Mouse (Mus musculus) hindbrain, embryonic 12.5 days (tissue): ENCODE measurements around the gene Aff1. TPM values are rescaled to one million over a fixed set of nuclear protein-coding genes. Genes with fewer than 3 reads are reported as not detected.

Experiments
- ATAC-seq: fragments of 200-750 bp; cut with Nextera tagmentation; 2 replicates; pipeline ENCODE4 v1.8.0; 2017; ENCODE audit warnings: moderate TSS enrichment; ENCODE audit not compliant: low FRiP score
- H3K27ac ChIP-seq: fragments of 300-500 bp; sonication (generic); 2 replicates; pipeline ENCODE4 v1.5.1; 2016; ENCODE audit warnings: mild to moderate bottlenecking
- H3K27me3 ChIP-seq: fragments of 300-500 bp; sonication (generic); 2 replicates; pipeline ENCODE4 v1.6.1; 2016; ENCODE audit warnings: mild to moderate bottlenecking
- H3K36me3 ChIP-seq: fragments of 300-500 bp; sonication (generic); 2 replicates; pipeline ENCODE4 v1.6.1; 2016; ENCODE audit warnings: mild to moderate bottlenecking
- H3K4me1 ChIP-seq: fragments of 300-500 bp; sonication (generic); 2 replicates; pipeline ENCODE4 v1.6.1; 2016
- H3K4me2 ChIP-seq: fragments of 300-500 bp; sonication (generic); replicated peaks from 2 replicates; pipeline ENCODE4 v1.6.1; 2016; ENCODE audit warnings: mild to moderate bottlenecking
- H3K4me3 ChIP-seq: fragments of 300-500 bp; sonication (generic); 2 replicates; pipeline ENCODE4 v1.5.1; 2016; ENCODE audit warnings: mild to moderate bottlenecking
- H3K9ac ChIP-seq: fragments of 300-500 bp; sonication (generic); 2 replicates; pipeline ENCODE4 v1.6.1; 2016; ENCODE audit warnings: mild to moderate bottlenecking, moderate library complexity
- H3K9me3 ChIP-seq: fragments of 300-500 bp; sonication (generic); replicated peaks from 2 replicates; pipeline ENCODE4 v1.6.1; 2016; ENCODE audit warnings: mild to moderate bottlenecking
- WGBS: fragments of 180-500 bp; shearing (Covaris S2); methylation state at CpG from one replicate; pipeline ENCODE4 v1.1.7; 2016; 5-methylcytosine and 5-hydroxymethylcytosine counted together
- polyA plus RNA-seq: library from polyadenylated mRNA; unstranded; fragments of >200 nt; fragmentation: Nextera tagmentation; extraction: Ambion mirVana; gene quantifications from 2 replicates; pipeline ENCODE4 v1.2.1, GENCODE M21; 2016

The Aff1 gene
- polyA plus RNA-seq, 1 experiment from 2014 or later, result 5.4 TPM

DNA sequence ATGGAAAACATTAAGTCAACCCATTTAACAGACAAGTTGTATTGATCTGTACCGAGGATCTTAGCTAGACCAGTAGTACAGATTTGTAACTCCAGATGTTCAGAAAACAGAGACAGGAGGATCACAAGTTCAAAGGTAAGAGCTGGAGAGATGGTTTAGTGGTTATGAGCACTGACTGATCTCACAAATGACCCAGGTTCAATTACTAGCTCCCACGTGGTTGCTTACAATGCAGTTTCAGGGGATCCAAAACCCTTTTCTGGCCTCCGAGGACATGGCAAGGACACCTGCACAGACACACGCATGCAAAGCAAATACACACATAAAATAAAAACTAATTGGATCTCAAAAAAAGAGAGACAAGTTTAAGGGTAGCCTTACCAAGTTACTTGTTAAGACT, 6.4 kb downstream of the Aff1 start:
- H3K4me1 ChIP-seq, result peaks cover 8% of the 10 kb centered on the region
- H3K4me2 ChIP-seq, result no peak overlapping the region
- no peak overlapping the region for H3K9ac ChIP-seq
- H3K4me3 ChIP-seq, result no peak overlapping the region
- H3K9me3 ChIP-seq, result no peaks in the 10 kb centered on the region
- WGBS, result 84% methylated on average over 4 of the region's 4 CpGs
- no peak overlapping the region for H3K27ac ChIP-seq
- no peak for ATAC-seq
- H3K27me3 ChIP-seq, result peaks cover 10% of the 10 kb centered on the region
- H3K36me3 ChIP-seq, result no peaks in the 10 kb centered on the region

GRCm38 (mm10) chr5:103699537-103699936, 7.4 kb downstream of the Aff1 start:
- Histone ChIP-seq H3K27me3 (peaks cover under 1% of the 10 kb centered on the region), H3K9me3 (no peaks in the 10 kb centered on the region), H3K4me2 (no peak overlapping the region), H3K9ac (no peak overlapping the region), H3K36me3 (no peaks in the 10 kb centered on the region), H3K27ac (no peak overlapping the region), H3K4me3 (no peak overlapping the region), H3K4me1 (peaks cover 6% of the 10 kb centered on the region)
- WGBS, result 61% methylated on average over 4 of the region's 4 CpGs
- no peak for ATAC-seq

GRCm38 (mm10) chr5:103700661-103701060, 8.5 kb downstream of the Aff1 start:
- H3K9me3 ChIP-seq, result no peaks in the 10 kb centered on the region
- WGBS, result 73% methylated on average over 2 of the region's 2 CpGs
- H3K4me1 ChIP-seq, result peaks cover 6% of the 10 kb centered on the region
- ATAC-seq, result no peak
- no peaks in the 10 kb centered on the region for H3K27me3 ChIP-seq
- no peaks in the 10 kb centered on the region for H3K36me3 ChIP-seq
- no peak overlapping the region for H3K4me3 ChIP-seq
- no peak overlapping the region for H3K27ac ChIP-seq
- no peak overlapping the region for H3K4me2 ChIP-seq
- no peak overlapping the region for H3K9ac ChIP-seq

DNA sequence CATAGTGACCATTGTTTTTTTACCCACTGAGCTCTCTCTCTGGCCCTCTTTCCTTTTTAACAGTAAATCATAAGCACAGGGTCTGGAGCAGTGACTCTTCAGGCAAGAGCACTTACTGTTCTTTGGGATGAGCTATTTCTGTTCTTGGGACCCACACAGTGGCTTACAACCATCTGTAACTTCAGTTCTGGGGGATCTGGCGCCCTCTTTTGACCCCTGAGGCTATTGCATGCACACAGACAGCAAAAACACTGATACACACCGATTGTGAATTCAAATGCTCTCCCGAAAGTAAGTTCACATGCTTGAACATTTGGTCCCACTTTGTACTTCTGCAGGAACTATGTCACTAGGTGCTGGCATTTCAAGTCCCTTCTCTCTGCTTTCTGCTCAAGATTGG, 9.3 kb downstream of the Aff1 start:
- no peak overlapping the region for H3K4me3 ChIP-seq
- no peaks in the 10 kb centered on the region for H3K27me3 ChIP-seq
- no peak for ATAC-seq
- H3K27ac ChIP-seq, result no peak overlapping the region
- H3K4me2 ChIP-seq, result no peak overlapping the region
- H3K9ac ChIP-seq, result no peak overlapping the region
- 71% methylated on average over 3 of the region's 3 CpGs for WGBS
- peaks cover 6% of the 10 kb centered on the region for H3K4me1 ChIP-seq
- H3K36me3 ChIP-seq, result no peaks in the 10 kb centered on the region
- H3K9me3 ChIP-seq, result no peaks in the 10 kb centered on the region

GRCm38 (mm10) chr5:103702527-103702926, 10.4 kb downstream of the Aff1 start:
- H3K4me3 ChIP-seq, result no peak overlapping the region
- H3K9me3 ChIP-seq, result no peaks in the 10 kb centered on the region
- H3K27ac ChIP-seq, result no peak overlapping the region
- H3K4me2 ChIP-seq, result no peak overlapping the region
- no peaks in the 10 kb centered on the region for H3K36me3 ChIP-seq
- H3K4me1 ChIP-seq, result peaks cover 2% of the 10 kb centered on the region
- no peak overlapping the region for H3K9ac ChIP-seq
- no peak for ATAC-seq
- H3K27me3 ChIP-seq, result no peaks in the 10 kb centered on the region
- 76% methylated on average over 6 of the region's 6 CpGs for WGBS

DNA sequence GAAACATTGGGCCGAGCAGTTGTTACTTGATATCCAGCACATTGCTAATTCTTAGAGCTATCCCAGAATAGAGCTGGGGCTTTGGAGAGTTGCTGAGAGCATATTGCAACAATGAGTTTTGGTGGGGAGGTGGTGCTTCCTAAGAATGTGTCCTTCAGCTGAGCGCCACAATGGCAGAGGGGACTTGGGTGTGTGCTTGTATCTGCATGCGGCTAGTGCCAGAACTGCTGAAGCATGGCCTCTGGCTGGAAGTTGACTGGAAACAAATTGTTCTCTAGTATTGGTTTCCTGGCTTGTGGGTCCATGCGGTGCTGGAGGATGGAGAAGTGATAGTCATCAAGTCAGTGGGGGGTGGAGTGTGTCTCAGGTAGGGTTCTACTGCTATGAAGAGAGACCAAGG, 13.2 kb downstream of the Aff1 start:
- Histone ChIP-seq H3K4me3 (no peak overlapping the region), H3K4me2 (no peak overlapping the region), H3K9me3 (no peaks in the 10 kb centered on the region), H3K27me3 (no peaks in the 10 kb centered on the region), H3K27ac (no peak overlapping the region), H3K4me1 (no peaks in the 10 kb centered on the region), H3K9ac (no peak overlapping the region), H3K36me3 (no peaks in the 10 kb centered on the region)
- no peak for ATAC-seq
- 96% methylated on average over 4 of the region's 4 CpGs for WGBS

GRCm38 (mm10) chr5:103705874-103706273, 13.7 kb downstream of the Aff1 start:
- Histone ChIP-seq H3K4me3 (no peak overlapping the region), H3K36me3 (no peaks in the 10 kb centered on the region), H3K4me2 (no peak overlapping the region), H3K27me3 (no peaks in the 10 kb centered on the region), H3K9me3 (no peaks in the 10 kb centered on the region), H3K27ac (no peak overlapping the region), H3K9ac (no peak overlapping the region), H3K4me1 (no peaks in the 10 kb centered on the region)
- 96% methylated on average over 1 of the region's 1 CpGs for WGBS
- no peak for ATAC-seq

DNA sequence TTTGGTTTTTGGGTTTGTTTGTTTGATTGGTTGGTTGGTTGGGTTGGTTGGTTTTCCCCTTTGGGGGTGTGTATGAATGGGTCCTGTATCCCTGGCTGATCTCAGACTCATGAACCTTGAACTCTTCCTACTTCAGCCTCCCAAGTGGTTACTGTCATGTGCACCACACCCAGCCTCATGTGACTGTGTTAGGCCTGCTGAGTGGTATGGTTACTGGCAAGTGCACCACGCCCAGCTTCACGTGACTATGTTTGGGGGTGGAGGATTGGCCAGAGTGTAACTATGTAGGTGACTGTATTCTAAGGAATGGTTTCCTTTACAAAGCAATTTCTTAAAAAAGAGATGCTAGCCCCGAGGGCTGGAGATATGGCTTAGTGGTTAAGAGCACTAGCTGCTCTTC, 16.9 kb downstream of the Aff1 start:
- Histone ChIP-seq H3K9ac (no peak overlapping the region), H3K4me3 (no peak overlapping the region), H3K27me3 (no peaks in the 10 kb centered on the region), H3K4me2 (no peak overlapping the region), H3K9me3 (no peaks in the 10 kb centered on the region), H3K36me3 (no peaks in the 10 kb centered on the region), H3K4me1 (no peaks in the 10 kb centered on the region), H3K27ac (no peak overlapping the region)
- ATAC-seq, result no peak
- WGBS, result 92% methylated on average over 3 of the region's 3 CpGs

- H3K27ac ChIP-seq, result no peak overlapping the region
- H3K9ac ChIP-seq, result no peak overlapping the region
- no peaks in the 10 kb centered on the region for H3K4me1 ChIP-seq
- H3K36me3 ChIP-seq, result no peaks in the 10 kb centered on the region
- ATAC-seq, result no peak
- 91% methylated on average over 2 of the region's 2 CpGs for WGBS
- H3K4me3 ChIP-seq, result no peak overlapping the region
- H3K27me3 ChIP-seq, result no peaks in the 10 kb centered on the region
- no peaks in the 10 kb centered on the region for H3K9me3 ChIP-seq
- no peak overlapping the region for H3K4me2 ChIP-seq
Observed at GRCm38 (mm10) chr5:103711886-103712285, 19.7 kb downstream of the Aff1 start.

GRCm38 (mm10) chr5:103713422-103713821, 21.2 kb downstream of the Aff1 start:
- 75% methylated on average over 2 of the region's 2 CpGs for WGBS
- H3K9me3 ChIP-seq, result no peaks in the 10 kb centered on the region

DNA sequence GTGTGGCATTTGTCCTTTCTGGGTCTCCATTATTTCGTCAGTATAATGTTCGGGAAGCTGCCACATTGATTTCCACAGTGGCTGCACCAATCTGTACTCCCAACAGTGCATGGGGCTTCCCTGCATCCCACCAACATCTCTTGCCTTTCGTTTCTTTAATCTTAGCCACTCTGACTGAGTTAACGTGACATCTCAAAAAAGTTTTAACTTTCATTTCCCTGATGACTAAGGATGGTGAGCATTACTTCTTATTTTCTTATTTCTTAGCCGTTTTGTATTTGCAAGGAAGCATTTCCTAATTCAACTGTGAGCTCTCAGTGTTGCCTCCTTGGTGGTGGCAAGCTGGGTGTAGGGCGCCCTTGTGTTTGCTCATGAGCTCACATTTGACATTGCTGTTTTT, 22.8 kb downstream of the Aff1 start:
- Histone ChIP-seq H3K4me1 (no peaks in the 10 kb centered on the region), H3K4me3 (no peak overlapping the region), H3K9me3 (no peaks in the 10 kb centered on the region), H3K27ac (no peak overlapping the region), H3K4me2 (no peak overlapping the region), H3K9ac (no peak overlapping the region), H3K27me3 (no peaks in the 10 kb centered on the region), H3K36me3 (no peaks in the 10 kb centered on the region)
- 88% methylated on average over 6 of the region's 6 CpGs for WGBS
- no peak for ATAC-seq

More at GRCm38 (mm10) chr5:103713422-103713821, 21.2 kb downstream of the Aff1 start:
- Histone ChIP-seq H3K27me3 (no peaks in the 10 kb centered on the region), H3K36me3 (no peaks in the 10 kb centered on the region), H3K4me2 (no peak overlapping the region), H3K4me1 (no peaks in the 10 kb centered on the region), H3K27ac (no peak overlapping the region), H3K9ac (no peak overlapping the region), H3K4me3 (no peak overlapping the region)
- no peak for ATAC-seq

- no peak overlapping the region for H3K9ac ChIP-seq
- no peak for ATAC-seq
- 88% methylated on average over 5 of the region's 5 CpGs for WGBS
- H3K4me3 ChIP-seq, result no peak overlapping the region
- no peaks in the 10 kb centered on the region for H3K9me3 ChIP-seq
- no peaks in the 10 kb centered on the region for H3K4me1 ChIP-seq
- no peaks in the 10 kb centered on the region for H3K27me3 ChIP-seq
- no peaks in the 10 kb centered on the region for H3K36me3 ChIP-seq
- no peak overlapping the region for H3K27ac ChIP-seq
- no peak overlapping the region for H3K4me2 ChIP-seq
Observed at GRCm38 (mm10) chr5:103716824-103717342, 24.7 kb downstream of the Aff1 start.

GRCm38 (mm10) chr5:103719131-103719530, 27.0 kb downstream of the Aff1 start:
- H3K27ac ChIP-seq, result no peak overlapping the region
- no peaks in the 10 kb centered on the region for H3K36me3 ChIP-seq
- no peaks in the 10 kb centered on the region for H3K9me3 ChIP-seq
- 48% methylated on average over 6 of the region's 6 CpGs for WGBS
- no peak overlapping the region for H3K4me3 ChIP-seq
- no peak overlapping the region for H3K4me2 ChIP-seq
- no peaks in the 10 kb centered on the region for H3K4me1 ChIP-seq
- H3K27me3 ChIP-seq, result no peaks in the 10 kb centered on the region
- no peak for ATAC-seq
- no peak overlapping the region for H3K9ac ChIP-seq
